Mouse (Mus musculus) C3H10T1/2 (cell line): ENCODE results near the gene Fam45a. TPM values are rescaled to one million over a fixed set of nuclear protein-coding genes. Genes with fewer than 3 reads are reported as not detected.

Experiments used
- polyA plus RNA-seq, 2 experiments: library from polyadenylated mRNA; unstranded; fragments of >200 nt; fragmentation: generic; extraction: Trizol; gene quantifications; one replicate each; pipeline ENCODE4 v1.2.1; 2012; ENCODE audit warnings: missing spikeins in 2 of 2

The Fam45a gene
- polyA plus RNA-seq: 1 to 10 TPM in 1 of 2 experiments, under 1 TPM in 1; 0.67 to 9.5 TPM

GRCm38 (mm10) chr19:60811098-60812035 is at the start of gene Fam45a:
Gene Fam45a (plus strand): TSS chr19:60811585.

GRCm38 (mm10) chr19:60790551-60791161 is 20.7 kb upstream of the Fam45a start, which contains the start of gene Eif3a:
Gene Eif3a (minus strand): TSS chr19:60790658.

GRCm38 (mm10) chr19:60860868-60861700 is 49.7 kb downstream of the Fam45a start, which contains the start of gene Sfxn4:
Gene Sfxn4 (minus strand): TSS chr19:60861479.

GRCm38 (mm10) chr19:60874064-60874694 is 62.8 kb downstream of the Fam45a start, which contains the start of gene Prdx3:
Gene Prdx3 (minus strand): TSS chr19:60874556.

Other genes starting within 250 kb of the Fam45a start
- gene Cacul1, start 230.6 kb upstream of the Fam45a start, polyA plus RNA-seq: 1 to 10 TPM; 1.3 to 7.2 TPM
- gene Nanos1, start 55.6 kb upstream of the Fam45a start, polyA plus RNA-seq: under 1 TPM; 0.76 to 0.85 TPM
- 10 to 100 TPM in 1 of 2 experiments, 1 to 10 TPM in 1; 7.1 to 26.9 TPM for gene Eif3a, start 20.9 kb upstream of the Fam45a start, polyA plus RNA-seq
- gene Sfxn4, start 49.9 kb downstream of the Fam45a start, polyA plus RNA-seq: 1 to 10 TPM in 1 of 2 experiments, under 1 TPM in 1; 0.92 to 8.7 TPM
- gene Prdx3, start 63.0 kb downstream of the Fam45a start, polyA plus RNA-seq: 10 to 100 TPM; 28.7 to 72.1 TPM
- 1 to 10 TPM in 1 of 2 experiments, under 1 TPM in 1; 0.96 to 4.0 TPM for gene Grk5, start 78.2 kb downstream of the Fam45a start, polyA plus RNA-seq